Mouse (Mus musculus) regulatory T cell (primary cell): ENCODE results near the gene Paxbp1.

Experiments used
- in situ Hi-C: fragments of 300-600 bp; cut with MboI, MseI; formaldehyde crosslinking; loops from one replicate; pipeline ENCODE4 v1.15.1; 2025; ENCODE audit warnings: high pct_unique_total_duplicates

Paxbp1 gene

DNA sequence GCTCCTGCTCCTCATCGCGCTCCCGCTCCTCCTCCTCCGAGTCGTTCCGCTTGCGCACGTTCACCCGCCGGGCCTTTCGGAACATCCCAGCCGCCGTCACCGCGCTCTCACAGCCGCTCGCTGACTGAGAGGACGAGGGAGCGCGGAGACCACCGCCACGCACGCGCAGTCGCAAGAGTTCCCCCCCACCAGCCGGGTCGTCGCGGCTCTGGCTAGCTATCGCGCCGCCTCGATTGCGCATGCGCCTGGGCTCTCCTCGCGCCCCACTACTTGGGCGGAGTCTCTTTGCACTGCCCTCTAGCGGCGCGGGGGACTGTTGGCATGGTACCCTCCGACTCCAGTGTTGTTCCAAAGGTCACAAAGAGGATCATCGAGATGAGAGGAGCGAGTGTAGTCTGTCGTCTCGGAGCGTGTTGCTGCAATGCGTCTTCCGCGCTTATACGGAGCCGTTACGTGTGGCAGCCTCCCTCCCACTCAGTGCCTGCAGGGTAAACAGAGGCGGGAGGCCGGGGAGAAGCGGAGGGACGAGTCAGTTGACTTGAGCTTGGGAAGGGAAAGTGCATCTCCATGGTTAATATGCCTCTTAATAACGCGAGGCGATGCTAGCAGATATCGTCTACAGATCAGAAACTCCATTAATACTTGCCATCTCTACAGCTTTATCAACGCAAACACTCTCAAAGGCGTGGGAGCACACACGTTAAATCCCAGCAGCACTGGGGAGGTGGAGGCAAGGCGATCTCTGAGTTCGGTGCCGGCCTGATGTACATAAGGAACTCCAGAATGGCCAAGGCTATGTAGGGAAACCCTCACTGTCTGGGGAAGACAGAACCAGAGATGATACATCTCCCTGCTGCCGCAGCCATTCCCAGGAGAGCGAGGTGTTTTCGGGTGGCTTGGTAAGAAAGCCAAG is at the start of gene Paxbp1:
TSS of gene Paxbp1 (minus strand) at position 274 of the 913 bp plus-strand sequence.
- in situ Hi-C loops: no loop called here

DNA sequence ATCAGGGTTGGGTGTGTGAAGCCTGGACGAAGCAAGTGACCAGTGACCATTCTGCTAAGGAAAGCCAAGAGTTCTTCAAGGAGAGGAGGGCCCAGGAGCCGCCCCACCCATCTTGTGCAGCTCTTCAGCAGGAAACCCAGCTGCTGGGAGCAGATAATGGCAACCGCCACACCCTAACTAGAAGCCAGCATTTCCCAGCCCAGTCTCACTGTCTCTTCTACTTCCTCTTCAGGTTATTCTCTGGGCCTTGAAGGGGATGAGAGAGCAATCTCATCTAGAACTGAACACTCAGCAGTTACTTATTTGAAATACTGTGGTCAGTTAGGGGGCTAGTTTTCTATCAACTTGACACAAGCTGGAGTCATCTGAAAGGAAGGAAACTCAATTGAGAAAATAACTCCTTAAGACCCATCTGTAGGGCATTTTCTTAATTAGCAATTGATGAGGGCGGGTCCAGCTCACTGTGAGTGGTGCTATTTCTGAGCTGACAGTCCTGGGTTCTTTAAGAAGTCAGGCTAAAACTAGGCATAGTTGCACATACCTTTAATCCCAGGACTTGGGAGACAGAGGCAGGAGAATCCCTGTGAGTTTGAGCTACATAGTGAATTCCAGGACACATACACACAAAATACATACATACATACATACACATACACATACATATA is 42.4 kb upstream of the Paxbp1 start:
- in situ Hi-C loops: no loop called here

DNA sequence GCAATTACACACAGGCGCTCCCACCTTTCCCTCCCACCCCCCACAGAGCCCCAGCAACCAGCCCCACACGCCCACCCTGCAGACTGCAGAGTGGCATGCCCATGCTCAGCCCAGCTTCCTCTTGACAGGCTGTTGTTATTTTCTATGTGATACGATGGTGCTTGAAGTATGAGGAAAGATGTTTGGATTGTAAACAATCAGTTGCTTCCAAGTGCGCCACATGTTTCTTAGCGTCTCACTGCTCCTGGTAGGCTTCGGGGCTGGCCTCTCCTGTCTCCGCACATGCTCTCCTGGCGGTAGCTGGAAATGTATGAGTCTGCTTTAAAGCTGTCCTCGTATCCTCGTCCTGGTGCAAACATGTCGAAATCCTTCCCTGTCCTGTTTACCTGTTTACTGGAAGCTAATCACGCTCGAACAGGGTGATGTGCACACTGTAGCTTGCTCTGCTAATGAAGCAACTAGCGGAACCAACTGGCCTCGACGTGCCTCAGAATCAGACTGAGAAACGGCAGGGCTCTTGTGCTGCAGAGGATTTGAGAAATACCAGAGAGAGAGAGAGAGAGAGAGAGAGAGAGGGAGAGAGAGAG is 41.0 kb upstream of the Paxbp1 start:
- in situ Hi-C loops: no loop called here

DNA sequence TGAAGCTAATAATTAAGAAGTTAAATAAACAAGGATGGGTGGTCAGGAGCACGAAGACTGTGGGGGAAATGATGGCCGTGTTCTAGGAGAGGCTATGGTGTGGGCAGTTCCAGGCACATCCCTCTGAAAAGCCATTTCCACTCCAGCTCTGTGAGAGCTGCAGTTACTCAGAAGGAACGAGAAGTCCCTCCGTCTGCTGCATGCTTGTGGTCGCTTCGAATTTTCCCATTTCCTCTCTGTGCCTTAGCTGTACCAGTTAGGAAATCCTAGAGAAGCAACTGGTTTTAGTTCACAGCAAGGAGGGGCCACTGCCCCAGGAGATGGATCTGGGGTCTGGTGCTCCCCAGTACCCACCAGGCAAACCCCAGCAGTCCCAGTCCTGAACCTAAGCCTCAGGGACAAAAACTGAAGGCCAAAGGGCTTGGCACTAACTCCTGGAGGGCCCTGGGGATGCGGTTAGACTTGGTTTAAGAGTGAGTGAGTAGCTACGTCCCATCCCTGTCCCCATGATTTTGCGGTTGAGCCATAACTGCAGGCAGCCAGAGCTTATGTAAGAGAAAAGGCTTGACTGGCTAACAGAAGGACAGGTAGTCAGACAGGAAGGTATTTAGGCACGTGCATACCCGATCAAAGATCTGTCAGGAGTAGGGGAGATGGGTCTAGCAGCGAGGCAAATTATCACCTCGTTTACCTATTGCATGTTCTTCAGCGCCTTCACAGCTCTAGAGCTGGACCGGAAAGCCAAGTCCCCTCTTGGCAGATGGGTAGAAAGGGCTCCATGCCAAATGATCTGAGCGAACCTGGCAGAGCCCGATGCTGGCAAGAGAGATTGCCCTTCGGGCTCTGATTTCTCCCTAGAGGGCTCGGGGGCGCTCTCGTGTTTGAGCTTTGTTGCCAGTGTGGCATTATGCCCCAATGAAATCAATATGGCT is 40.2 kb upstream of the Paxbp1 start:
- in situ Hi-C loops: loop anchor here (5.0 kb wide), 1 partner anchor 268 kb away; no protein-coding TSS in a partner anchor

DNA sequence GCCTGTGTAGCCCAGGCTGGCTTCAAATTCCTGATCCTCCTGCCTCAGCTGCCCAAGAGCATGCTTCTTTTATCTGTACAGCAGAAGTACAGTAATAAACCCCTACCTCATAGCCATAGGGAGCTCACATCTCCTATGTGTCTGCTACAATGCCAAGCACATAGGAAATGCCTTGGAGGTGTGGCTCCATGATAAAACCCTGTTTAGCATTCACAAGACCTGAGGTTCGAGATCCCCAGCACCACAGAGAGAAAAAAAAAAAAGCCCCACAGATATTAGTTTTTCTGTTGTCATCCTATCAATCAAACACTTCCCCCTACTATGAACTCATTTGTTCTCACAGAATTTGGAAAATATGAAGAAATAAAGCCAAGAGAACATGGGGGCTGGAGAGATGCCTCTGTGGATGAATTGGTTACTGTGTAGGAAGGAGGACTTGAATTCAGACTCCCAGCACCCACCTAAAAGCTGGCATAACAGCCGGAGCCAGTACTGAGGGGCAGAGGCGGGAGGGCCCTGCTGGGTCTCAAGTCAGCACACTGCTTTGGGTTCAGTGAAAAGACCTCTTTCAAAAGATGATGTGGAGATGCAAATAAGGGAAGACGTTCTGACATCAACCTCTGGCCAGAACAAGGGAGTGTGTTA is 38.8 kb upstream of the Paxbp1 start:
- in situ Hi-C loops: loop anchor here (5.0 kb wide), 1 partner anchor 269 kb away; no protein-coding TSS in a partner anchor

DNA sequence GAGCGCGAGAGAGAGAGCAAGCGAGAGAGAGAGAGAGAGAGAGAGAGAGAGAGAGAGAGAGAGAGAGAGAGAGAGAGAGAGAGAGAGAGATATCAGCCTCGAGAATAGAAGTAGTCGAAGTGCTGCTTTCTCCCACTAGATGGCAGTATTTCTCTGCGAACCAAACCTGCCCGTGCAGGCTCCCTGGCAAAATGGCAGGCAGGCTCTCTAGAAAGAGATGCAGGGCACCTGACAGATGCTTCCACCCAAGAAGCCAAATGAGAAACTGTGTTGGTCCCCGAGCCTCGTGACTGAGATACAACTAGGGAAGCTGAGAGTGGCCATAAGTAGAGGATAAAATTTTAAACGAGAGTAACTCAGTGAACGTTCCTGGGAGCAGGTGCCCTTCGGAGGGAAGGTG is 37.2 kb upstream of the Paxbp1 start:
- in situ Hi-C loops: loop anchor here (5.0 kb wide), 1 partner anchor 271 kb away; no protein-coding TSS in a partner anchor

DNA sequence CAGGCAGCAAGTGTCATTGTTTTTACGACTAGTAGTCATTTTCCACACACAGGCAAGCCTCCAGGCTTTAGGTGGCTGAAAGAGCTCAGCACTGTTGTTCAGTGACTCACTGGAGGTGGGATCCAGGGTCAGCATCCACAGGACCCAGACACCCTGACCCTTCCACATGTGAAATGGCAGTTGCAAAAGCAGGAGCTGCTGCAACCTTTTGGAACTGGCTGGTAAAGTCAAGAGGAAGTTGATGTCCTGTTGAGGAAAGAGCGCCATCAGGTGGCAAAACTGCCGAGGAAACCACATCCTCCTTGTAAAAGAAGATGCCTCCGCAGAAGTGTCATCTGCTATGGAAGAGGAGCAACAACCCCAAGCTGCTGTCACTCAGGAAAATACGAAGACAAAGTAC is 31.8 kb upstream of the Paxbp1 start:
- in situ Hi-C loops: loop anchor here (5.0 kb wide), 1 partner anchor 144 kb away; no protein-coding TSS in a partner anchor

DNA sequence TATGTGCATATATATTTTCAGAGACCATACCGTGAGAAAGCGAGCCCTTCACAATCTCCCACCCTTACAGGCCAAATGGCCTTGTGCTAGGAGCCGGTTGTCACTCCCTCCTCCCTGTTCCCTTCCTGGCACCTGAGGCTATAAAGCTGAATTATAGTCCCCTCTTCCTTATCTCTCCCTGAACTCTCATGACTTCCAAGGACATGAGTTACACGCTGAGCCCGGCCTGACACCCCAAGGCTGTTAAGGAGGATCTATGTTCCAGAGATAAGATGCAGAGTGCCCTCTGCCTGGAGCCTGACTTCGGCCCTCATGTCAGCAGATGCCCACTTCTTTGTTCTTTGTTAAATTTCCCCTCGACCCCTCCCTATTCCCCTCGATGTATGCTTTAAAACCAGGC is 31.1 kb upstream of the Paxbp1 start:
- in situ Hi-C loops: loop anchor here (5.0 kb wide), 1 partner anchor 143 kb away; no protein-coding TSS in a partner anchor

DNA sequence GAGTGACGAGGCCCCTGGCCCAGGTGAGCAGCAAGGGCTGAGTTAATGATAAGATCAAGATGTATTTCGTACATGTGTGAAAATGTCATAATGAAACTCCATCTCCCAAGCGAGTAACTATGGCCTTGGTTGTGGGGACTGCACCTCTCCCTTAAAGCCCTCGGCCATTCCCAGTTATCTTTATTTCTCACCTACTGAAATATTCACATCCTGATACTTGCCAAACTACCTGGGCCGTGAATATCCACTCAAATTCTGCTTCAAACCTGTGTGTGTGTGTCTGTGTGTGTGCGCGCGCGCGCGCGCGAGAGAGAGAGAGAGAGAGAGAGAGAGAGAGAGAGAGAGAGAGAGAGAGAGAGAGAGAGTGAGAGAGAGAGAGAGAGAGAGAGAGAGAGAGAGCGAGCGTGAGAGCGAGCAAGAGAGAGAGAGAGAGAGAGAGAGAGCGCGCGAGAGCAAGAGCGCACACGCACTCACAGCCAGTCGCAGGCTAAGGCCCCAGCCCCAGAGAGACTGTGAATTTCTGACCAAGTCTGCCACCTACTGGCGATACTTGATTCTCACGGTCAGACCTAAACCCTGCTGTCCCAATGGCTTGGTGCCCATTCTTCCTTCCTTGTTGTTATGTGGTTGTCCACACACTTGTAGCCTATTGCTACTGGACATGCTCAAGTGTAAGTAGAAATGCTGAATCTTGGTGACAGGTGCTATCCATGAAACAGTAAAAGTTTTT is 29.0 kb upstream of the Paxbp1 start:
- in situ Hi-C loops: no loop called here

DNA sequence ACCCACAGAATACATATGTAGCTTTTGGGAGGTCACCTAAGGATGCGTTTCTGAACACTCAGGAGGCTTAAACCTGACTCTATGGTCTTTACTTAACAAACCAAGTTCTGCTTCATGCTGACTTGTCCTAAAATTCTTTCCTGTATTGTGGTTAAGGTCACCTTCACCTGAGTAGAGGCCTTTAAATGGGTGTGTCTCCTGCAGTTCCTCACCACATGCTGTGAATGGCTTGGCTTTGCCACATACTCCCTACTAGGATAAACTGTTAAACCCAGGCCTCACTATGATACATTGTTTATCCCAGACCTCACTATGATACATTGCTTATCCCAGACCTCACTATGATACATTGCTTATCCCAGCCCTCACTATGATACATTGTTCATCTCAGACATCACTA is 27.9 kb upstream of the Paxbp1 start:
- in situ Hi-C loops: no loop called here

DNA sequence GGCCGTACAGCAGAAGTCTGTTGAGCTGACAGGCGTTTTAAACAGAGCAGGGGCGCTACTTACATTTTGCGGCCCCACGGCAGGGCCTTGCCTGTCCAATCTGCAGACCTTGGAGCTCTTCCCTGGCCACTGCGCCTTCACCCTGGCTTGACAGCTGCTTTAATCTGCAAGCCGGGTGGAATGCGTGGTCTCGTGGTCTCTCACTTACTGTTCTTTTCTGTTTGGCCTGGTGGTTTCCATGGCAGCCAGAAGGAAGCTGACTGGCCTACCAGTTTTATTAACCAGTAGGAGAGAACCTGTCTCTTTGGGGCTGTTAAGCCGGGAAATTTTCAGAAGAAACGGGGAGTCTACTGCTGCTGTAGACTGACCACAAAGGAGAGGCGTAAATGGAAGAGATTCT is 24.6 kb upstream of the Paxbp1 start:
- in situ Hi-C loops: no loop called here

DNA sequence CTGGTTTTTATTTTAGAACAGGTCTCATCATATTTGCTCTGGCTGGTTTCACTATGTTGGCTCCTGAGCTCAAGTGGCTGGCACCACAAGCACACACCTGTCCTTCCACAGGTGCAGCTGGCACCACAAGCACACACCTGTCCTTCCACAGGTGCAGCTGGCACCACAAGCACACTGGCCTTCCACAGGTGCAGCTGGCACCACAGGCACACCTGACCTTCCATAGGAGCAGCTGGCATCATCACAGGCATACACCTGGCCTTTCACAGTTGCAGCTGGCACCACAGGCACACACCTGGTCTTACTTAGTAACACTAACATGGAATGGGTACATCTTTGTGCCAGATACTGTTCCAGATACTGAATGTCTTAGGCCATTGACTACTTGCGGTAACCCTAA is 22.8 kb upstream of the Paxbp1 start:
- in situ Hi-C loops: no loop called here

DNA sequence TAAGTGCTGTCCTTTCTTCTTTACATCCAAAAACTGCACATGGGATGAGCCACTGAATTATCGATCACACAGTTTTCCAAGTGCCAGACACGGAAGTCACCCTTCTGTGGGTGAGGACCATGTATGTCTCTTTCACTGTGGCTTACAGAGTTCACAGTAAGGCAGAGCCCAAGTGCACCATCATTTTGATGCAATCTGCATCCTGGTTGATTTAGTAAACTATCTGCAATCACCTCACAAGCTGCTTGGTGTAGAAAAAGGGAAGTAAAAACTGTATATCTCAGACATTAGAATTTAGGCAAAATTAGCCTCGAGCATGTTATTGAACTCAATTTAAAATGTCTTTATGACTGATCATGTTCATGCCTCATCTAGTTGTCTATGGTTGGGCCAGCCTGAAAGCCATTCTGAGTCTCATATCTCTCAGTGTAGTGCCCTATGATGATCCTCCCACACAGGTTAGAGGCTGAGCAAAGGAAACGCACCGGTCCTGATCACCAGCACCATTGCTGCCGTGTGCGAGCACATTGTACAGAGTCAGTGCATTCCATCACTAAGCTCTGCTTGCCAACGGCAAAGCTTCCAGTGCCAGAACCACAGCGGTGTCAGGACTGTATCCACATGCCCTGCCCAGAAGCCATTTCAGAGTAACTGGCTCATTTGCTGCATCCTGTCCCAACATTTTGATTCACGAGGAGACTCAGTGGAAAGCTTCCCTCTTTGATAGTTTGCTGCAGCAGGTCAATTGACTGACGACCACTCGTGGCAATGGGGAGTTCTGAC is 20.4 kb upstream of the Paxbp1 start:
- in situ Hi-C loops: no loop called here

DNA sequence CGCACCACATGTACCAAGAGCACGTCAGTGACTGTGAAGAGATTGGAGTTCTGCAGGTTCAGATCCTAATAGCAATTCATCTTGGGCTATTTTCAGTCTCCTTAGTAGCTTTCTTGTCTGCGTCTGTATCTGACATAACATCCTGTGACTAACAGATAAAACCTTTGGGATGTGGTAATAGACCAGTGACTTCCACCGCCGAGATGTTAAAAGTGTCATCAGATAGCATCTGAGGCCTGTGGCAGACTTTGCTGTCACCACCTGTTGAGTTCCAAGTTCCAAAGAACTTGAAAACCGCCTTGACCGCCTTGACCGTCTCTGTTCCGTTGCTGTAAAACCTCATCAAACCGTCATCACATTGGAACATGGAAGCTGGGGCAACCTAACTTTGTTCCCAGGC is 19.4 kb upstream of the Paxbp1 start:
- in situ Hi-C loops: no loop called here

DNA sequence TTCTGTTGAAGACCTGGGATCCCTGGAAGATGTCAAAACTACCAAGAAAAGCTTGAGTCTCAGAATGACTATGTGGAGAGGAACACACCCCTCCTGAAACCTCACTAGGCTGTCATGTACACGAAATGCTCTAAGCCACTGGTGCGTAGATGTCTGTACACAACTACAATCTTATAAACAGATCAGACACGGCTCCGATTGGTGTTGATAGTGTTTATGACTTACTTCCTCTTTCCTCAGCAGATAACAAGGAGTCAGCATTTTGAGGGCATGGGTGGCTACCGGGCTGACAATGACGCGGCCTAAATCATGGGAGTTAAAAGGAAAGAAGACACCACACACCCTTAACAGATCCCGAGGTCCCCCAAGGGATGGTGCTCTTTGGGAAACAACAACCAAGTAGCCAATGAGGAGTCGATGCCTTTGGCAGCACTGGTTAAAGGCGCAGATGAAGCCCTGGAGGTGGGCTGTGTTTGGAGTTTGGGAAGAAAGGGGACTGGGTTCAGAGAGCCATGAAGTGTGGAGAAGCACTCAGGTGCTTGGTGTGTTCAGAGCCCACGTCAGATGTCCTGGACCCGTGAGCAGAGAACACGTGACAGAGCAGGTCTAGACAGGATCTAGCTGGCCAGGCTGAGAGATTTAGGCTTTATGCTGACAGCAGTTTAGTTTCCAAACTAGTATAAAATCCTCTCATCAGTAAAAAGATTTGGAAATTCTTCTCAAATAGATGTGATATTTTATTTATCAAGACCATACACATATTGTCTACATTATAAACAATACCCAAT is 17.4 kb upstream of the Paxbp1 start:
- in situ Hi-C loops: no loop called here

DNA sequence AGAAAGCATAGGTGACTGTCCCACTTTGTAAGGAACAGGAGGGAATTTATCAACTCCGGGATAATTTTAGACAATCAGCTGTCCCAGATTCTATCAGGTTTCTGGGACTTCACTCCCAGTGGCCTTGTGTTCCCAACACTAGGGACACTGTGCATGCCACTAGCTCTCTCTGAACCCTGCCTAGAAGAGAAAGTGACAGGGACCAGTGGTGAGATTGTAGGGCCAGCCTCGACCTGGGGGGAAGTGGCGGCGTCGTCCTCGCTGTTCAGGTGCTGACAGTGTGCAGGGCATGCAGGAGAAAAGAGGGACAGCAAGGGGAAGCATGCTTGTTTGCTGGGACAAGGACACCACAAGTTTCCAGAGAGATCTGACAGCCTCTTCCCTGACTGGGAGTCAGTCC is 13.4 kb upstream of the Paxbp1 start:
- in situ Hi-C loops: no loop called here

DNA sequence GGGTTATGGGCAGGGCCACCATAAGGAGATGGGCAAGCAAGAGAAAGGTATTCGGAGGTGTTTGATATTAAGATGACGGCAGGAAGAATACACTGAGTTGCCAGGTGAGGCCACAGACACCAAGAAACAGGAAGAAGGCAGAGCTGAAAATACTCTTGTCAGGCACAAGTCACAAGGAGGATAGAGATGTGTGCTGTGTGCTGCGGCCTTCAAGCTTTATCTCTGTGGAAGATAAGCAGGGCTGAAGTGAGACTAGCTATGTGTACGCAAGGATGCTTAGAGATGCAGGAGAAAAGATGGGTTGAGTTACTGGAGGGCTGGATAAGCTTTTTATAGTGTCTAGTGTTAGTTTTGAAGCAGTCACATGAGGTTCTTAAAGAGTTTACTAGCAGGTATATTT is 12.9 kb upstream of the Paxbp1 start:
- in situ Hi-C loops: no loop called here

DNA sequence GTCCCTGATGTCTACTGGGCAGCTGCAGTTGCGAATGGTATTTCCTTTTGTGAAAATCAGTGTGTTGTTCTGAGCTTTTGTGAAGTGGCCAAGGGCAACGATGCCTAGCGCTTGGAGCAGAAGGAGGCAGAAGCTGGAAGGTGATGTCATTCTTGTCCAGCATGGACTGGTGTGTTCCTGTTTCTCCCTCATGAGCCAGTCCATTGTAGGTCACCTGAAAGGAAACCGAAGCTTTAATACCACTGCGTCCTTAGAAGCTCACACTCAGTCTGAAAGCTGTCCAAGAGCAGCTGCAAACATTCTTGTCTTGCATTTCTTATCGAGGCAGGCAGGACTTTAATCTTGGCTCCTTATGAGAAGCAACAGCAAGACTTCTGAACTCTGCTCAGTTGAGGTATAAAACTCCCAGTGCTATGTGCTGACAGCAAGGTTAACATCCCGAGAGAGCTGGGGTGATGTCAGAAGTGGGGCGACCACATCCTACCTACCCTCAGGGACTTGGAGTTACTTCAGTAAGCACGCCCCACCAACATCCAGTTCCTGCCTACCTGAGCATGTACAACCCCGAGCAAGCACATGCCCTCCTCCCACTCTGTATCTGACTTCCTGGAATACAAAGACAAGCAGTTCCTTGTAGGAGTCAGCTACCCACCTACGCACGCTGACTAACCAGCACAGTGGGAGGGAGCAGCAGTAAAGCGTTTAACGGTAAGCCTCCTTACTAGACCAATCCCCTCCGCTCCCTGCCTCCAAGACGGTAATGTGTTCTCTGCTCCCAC is 11.9 kb upstream of the Paxbp1 start:
- in situ Hi-C loops: no loop called here
